Mouse (Mus musculus) stomach, embryonic 15.5 days (tissue): ENCODE results near the gene Als2cr12. TPM values are rescaled to one million over a fixed set of nuclear protein-coding genes. Genes with fewer than 3 reads are reported as not detected.

Experiments used
- ATAC-seq: fragments of 200-750 bp; cut with Nextera tagmentation; 2 replicates; pipeline ENCODE4 v1.8.0; 2017; ENCODE audit warnings: low read depth, moderate number of reproducible peaks, moderate TSS enrichment; ENCODE audit not compliant: insufficient read depth, low FRiP score
- H3K27ac ChIP-seq: fragments of 300-500 bp; sonication (generic); 2 replicates; pipeline ENCODE4 v1.5.1; 2015; ENCODE audit warnings: mild to moderate bottlenecking, inconsistent platforms
- H3K27me3 ChIP-seq: fragments of 300-500 bp; sonication (generic); replicated peaks from 2 replicates; pipeline ENCODE4 v1.6.1; 2015; ENCODE audit warnings: inconsistent platforms
- H3K36me3 ChIP-seq: fragments of 300-500 bp; sonication (generic); 2 replicates; pipeline ENCODE4 v1.6.1; 2015; ENCODE audit warnings: inconsistent platforms
- H3K4me1 ChIP-seq: fragments of 300-500 bp; sonication (generic); 2 replicates; pipeline ENCODE4 v1.6.1; 2015; ENCODE audit warnings: inconsistent platforms
- H3K4me2 ChIP-seq: fragments of 300-500 bp; sonication (generic); 2 replicates; pipeline ENCODE4 v1.6.1; 2015; ENCODE audit warnings: mild to moderate bottlenecking, inconsistent platforms
- H3K4me3 ChIP-seq: fragments of 300-500 bp; sonication (generic); replicated peaks from 2 replicates; pipeline ENCODE4 v1.5.1; 2015; ENCODE audit warnings: inconsistent platforms
- H3K9ac ChIP-seq: fragments of 300-500 bp; sonication (generic); 2 replicates; pipeline ENCODE4 v1.6.1; 2015; ENCODE audit warnings: inconsistent platforms
- H3K9me3 ChIP-seq: fragments of 300-500 bp; sonication (generic); 2 replicates; pipeline ENCODE4 v1.6.1; 2016; ENCODE audit warnings: inconsistent platforms
- WGBS: fragments of 180-500 bp; shearing (Covaris S2); methylation state at CpG from one replicate; pipeline ENCODE4 v1.1.7; 2015; 5-methylcytosine and 5-hydroxymethylcytosine counted together
- polyA plus RNA-seq: library from polyadenylated mRNA; unstranded; fragments of >200 nt; fragmentation: Nextera tagmentation; extraction: Ambion mirVana; gene quantifications from 2 replicates; pipeline ENCODE4 v1.2.1, GENCODE M21; 2015

The Als2cr12 gene
- polyA plus RNA-seq, 1 experiment from 2014 or later = 0.18 TPM

DNA sequence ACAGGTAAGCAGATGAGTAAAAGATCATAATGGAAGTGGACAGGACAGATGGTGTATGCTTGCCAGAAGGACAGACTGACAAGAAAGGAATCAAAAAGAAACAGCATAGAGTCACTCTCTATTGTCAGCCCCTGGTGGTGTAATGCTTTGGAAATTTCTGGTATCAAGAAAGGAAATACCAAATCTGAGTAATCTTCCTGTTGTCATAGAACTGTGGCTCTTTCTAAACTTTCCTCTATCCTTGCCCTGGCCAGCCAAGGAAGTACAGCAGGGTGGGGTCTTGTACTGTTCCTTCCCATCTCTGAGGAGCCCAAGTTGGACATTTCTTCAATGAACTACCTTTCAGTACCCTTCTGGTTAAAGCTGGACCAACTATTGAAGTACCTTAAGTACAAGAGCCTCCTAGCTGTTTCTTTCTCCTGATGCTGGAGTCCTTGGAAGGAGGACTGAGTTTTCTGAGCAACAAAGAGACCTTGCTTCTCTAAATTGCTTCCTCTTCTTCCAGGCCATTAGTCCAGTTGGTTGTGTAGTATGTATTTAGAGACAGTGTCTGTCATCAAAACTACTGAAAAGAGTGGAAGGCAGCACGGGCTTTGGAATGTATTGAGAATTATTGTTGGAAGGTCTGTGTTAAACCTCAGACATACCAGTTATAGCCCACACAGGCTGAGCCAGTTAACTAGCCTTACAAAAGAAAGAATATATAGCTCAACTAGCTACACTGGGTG lies 31.4 kb upstream of the Als2cr12 start:
- no peak overlapping the region for H3K4me2 ChIP-seq
- H3K27me3 ChIP-seq = no peaks in the 10 kb centered on the region
- H3K27ac ChIP-seq = no peak overlapping the region
- 88% methylated on average over 1 of the region's 1 CpGs for WGBS
- H3K9ac ChIP-seq = no peak overlapping the region
- H3K36me3 ChIP-seq = peaks cover 25% of the 10 kb centered on the region
- H3K4me1 ChIP-seq = no peaks in the 10 kb centered on the region; the same call in 1 of the 2 replicates
- no peaks in the 10 kb centered on the region for H3K9me3 ChIP-seq
- no peak for ATAC-seq
- no peak overlapping the region for H3K4me3 ChIP-seq

DNA sequence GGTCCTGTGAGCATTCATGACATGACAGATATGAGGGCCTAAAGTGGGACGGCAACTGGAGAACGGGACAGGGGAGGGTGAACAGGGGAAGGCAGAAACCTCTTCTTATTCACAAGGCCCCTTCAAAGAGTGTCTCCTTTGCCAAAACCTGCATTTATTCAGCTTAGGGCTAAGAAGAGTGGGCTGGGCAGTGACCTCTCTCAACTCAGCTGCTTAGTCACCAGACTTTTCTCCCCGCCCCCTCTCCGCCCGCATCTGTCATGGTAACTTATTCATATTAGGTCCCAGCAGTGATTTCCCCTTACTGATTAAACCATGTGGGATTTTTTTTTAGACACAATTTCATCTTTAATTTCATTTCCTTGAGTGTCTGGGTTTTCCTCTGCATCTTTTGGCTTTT lies 30.0 kb upstream of the Als2cr12 start:
- Histone ChIP-seq H3K36me3 (peaks cover 20% of the 10 kb centered on the region), H3K27ac (no peak overlapping the region), H3K4me2 (no peak overlapping the region), H3K4me3 (no peak overlapping the region), H3K4me1 (no peaks in the 10 kb centered on the region; the same call in 1 of the 2 replicates), H3K27me3 (no peaks in the 10 kb centered on the region), H3K9me3 (no peaks in the 10 kb centered on the region), H3K9ac (no peak overlapping the region)
- ATAC-seq = no peak
- 85% methylated on average over 5 of the region's 5 CpGs for WGBS

DNA sequence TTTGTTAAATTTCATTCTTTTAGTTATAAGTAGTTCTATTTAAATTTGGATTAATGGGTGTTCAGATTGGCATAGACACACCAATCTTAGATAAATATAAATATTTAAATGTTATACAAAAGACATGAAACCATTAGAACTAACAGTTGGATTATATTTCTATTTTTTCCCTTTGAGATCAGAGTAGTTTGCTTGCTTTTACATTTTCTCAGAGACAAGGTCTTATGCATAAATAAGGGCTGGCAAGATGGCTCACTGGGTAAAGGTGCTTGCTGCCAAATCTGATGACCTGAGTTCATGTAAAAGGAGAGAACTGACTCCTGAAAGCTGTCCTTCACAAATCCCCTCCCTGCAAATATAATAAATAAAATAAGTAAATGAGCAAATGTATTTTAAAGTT lies 29.3 kb upstream of the Als2cr12 start:
- ATAC-seq = no peak
- Histone ChIP-seq H3K4me3 (no peak overlapping the region), H3K9ac (no peak overlapping the region), H3K4me2 (no peak overlapping the region), H3K4me1 (no peaks in the 10 kb centered on the region; the same call in 1 of the 2 replicates), H3K9me3 (no peaks in the 10 kb centered on the region), H3K27me3 (no peaks in the 10 kb centered on the region), H3K36me3 (peaks cover 18% of the 10 kb centered on the region), H3K27ac (no peak overlapping the region)

DNA sequence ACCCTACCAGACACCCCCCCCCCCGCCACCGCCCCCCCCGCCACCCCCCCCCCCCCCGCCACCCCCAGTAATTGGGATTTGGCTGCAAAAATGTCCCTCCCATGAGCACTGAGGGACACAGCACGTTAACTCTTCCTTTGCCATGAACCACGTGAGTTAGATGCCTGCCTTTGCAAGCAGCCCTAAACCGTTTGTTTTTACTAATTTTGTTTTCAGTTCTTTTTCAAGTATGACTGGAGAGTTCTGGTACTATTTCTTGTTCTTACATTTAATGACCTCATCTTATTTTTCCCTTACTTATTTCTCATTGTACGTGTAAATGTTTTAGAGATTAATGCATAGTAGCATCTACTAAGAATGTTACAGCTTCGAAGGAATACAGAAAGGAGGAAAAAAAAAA lies 28.7 kb upstream of the Als2cr12 start:
- no peaks in the 10 kb centered on the region for H3K9me3 ChIP-seq
- H3K27ac ChIP-seq = no peak overlapping the region
- H3K27me3 ChIP-seq = no peaks in the 10 kb centered on the region
- H3K36me3 ChIP-seq = peaks cover 16% of the 10 kb centered on the region
- H3K4me3 ChIP-seq = no peak overlapping the region
- no peak overlapping the region for H3K9ac ChIP-seq
- WGBS = 37% methylated on average over 9 of the region's 9 CpGs
- no peak for ATAC-seq
- no peaks in the 10 kb centered on the region; the same call in 1 of the 2 replicates for H3K4me1 ChIP-seq
- H3K4me2 ChIP-seq = no peak overlapping the region

DNA sequence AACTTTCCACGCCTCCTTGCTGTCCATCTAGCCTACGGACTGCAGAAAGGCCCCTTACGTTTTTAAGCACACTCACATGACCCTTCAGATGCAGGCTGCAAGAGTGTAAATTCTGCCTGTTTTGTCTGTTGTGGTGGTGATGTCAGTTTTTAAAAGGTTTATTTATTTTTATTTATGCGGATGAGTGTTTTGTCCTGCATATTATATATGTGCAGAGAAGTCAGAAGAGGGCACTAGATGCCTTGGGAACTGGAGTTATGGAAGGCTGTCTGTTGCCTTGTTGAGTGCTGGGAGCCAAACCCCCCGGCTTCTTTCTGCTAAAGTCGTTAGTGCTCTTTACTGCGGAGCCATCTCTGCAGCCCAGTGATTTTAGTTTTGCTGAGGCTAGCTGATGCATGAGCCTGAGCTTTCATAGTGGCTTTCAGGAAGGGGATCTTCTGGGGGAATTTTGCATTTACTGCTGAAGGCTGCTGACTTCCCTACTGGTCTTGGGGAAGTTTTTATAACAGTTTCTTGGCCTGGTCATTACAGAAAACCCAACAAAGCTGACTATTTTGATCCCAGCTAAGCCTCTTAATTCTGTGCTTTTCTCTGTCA lies 28.1 kb upstream of the Als2cr12 start:
- no peaks in the 10 kb centered on the region; the same call in 1 of the 2 replicates for H3K4me1 ChIP-seq
- 69% methylated on average over 7 of the region's 7 CpGs for WGBS
- H3K9me3 ChIP-seq = no peaks in the 10 kb centered on the region
- no peak overlapping the region for H3K9ac ChIP-seq
- H3K4me3 ChIP-seq = no peak overlapping the region
- H3K27me3 ChIP-seq = no peaks in the 10 kb centered on the region
- ATAC-seq = no peak
- peak overlapping the region; percentile 26; the same call in 1 of the 2 replicates for H3K27ac ChIP-seq
- no peak overlapping the region for H3K4me2 ChIP-seq
- H3K36me3 ChIP-seq = peaks cover 11% of the 10 kb centered on the region; the same call in 1 of the 2 replicates

DNA sequence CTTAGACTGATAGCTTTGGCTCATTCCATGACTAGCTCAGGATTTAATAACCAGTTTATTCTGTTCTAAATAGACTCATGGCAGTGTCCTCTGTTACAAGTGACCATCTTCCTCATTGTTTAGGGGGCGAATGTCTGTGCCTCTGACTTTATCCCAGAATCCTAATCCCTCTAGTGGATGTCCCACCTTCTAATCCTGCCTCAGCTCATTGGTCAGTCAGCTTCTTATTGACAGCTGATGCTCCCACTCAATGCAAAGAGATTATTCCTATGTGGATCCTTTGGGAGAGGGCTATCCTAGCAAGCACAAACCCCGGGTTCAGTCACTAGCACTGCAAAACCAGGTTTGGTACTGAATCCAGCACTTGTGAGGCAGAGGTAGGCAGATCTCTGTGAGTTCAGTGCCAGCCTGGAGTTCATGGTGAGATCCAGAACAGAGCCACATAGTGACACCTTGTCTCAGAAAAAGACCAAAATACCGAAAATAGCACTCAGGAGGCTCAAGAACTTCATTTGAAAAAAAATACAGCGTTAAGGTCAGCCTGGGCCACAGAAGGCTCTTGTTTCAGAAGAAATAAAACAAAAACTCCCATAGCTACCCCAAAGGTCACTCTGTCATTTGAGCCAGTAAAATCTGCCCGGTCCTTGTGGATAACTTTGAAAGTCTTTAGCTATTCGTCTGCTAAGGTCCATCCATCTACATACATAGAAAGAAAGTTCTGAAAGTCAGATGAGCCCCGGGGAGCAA lies 27.4 kb upstream of the Als2cr12 start:
- 70% methylated on average over 7 of the region's 7 CpGs for WGBS
- Histone ChIP-seq H3K9ac (no peak overlapping the region), H3K9me3 (no peaks in the 10 kb centered on the region), H3K4me3 (no peak overlapping the region), H3K27me3 (no peaks in the 10 kb centered on the region), H3K4me2 (no peak overlapping the region), H3K4me1 (no peaks in the 10 kb centered on the region; the same call in 1 of the 2 replicates), H3K27ac (no peak overlapping the region), H3K36me3 (peaks cover 6% of the 10 kb centered on the region; the same call in 1 of the 2 replicates)
- no peak for ATAC-seq

DNA sequence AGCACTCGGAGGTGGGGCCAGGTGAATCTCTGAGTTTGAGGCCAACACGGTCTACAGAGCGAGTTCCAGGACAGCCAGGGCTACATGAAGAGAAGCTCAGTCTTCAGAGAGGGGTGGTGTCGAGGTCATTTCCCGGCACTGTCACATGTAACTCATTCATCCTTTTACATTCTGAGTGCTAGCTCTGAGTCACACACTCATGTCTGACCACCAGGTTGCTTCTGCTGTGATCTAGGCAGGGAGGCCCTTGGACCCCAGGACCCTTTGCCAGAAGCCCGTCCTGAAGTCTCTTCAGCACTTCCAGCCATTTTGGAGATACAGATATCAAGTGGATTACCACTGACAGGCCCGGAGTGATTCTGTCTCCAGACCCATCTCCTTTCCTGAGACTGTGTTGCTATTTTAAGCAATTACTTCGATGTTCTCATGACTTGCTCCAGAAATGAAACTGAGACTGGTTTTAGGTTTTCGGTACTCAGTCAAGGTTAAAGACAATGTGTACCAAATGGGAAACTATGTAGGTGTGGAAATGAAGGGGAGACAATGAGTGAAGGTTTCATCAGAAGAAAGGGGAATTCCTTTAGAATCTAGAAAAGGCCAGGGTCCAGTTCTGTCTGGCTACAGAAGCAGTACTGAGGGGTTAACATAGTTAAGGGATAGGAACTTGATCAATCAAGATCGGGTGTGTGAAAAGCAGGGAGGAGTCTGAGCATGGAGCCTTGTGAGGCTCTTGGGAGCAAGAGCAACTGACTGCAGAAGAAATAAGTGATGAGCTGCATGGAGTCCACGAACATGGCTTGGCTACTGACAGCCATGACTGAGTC lies 26.5 kb upstream of the Als2cr12 start:
- H3K9ac ChIP-seq = no peak overlapping the region
- H3K27ac ChIP-seq = no peak overlapping the region
- WGBS = 78% methylated on average over 11 of the region's 11 CpGs
- no peak for ATAC-seq
- no peaks in the 10 kb centered on the region for H3K27me3 ChIP-seq
- peaks cover 6% of the 10 kb centered on the region; the same call in 1 of the 2 replicates for H3K36me3 ChIP-seq
- H3K9me3 ChIP-seq = no peaks in the 10 kb centered on the region
- H3K4me3 ChIP-seq = no peak overlapping the region
- H3K4me1 ChIP-seq = no peaks in the 10 kb centered on the region; the same call in 1 of the 2 replicates
- no peak overlapping the region for H3K4me2 ChIP-seq

DNA sequence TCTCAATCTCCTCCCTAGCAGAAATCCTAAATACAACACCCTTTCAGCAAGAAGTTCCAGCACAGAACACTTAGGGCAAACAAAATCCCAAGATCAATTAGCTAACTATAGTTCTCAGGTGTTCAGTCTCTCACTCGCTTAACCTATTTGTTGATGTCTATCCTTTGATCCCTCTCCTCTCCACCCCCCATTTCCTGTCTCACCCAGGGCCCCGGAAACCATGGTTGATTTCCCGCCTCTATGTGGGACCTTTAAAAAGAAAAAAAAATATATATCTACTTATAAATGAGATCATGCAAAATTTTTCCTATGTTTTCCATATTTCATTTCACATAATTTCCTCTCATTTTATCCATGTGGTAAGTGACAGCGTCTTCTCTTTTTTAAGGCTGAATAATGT lies 25.2 kb upstream of the Als2cr12 start:
- H3K4me1 ChIP-seq = no peaks in the 10 kb centered on the region; the same call in 1 of the 2 replicates
- no peaks in the 10 kb centered on the region for H3K27me3 ChIP-seq
- H3K27ac ChIP-seq = no peak overlapping the region
- H3K4me3 ChIP-seq = no peak overlapping the region
- H3K36me3 ChIP-seq = peaks cover 8% of the 10 kb centered on the region; the same call in 1 of the 2 replicates
- H3K4me2 ChIP-seq = no peak overlapping the region
- ATAC-seq = no peak
- H3K9me3 ChIP-seq = no peaks in the 10 kb centered on the region
- H3K9ac ChIP-seq = no peak overlapping the region
- WGBS = 70% methylated on average over 4 of the region's 4 CpGs

DNA sequence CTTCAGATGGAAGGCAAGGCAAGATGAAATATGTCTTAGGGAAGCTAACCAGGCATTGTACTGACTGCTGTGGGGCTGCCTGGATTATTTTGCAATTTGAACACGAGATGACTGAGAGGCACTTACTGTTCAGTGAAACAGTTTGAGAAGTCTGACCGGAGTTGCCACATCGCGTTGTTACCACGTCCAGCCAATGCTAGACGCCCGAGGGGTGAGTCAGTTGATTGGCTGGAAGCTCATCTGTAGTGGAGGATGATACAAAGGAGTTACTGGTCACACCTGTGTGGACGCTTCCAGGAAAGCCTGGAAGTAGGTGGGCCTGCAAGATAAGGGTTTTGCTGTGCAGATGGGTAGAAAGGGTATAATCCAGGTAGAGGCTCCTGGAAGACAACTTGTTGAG lies 24.3 kb upstream of the Als2cr12 start:
- no peak overlapping the region for H3K4me2 ChIP-seq
- H3K4me3 ChIP-seq = no peak overlapping the region
- H3K27me3 ChIP-seq = no peaks in the 10 kb centered on the region
- no peaks in the 10 kb centered on the region for H3K9me3 ChIP-seq
- ATAC-seq = no peak
- peaks cover 11% of the 10 kb centered on the region for H3K36me3 ChIP-seq
- no peaks in the 10 kb centered on the region; the same call in 1 of the 2 replicates for H3K4me1 ChIP-seq
- H3K9ac ChIP-seq = no peak overlapping the region
- H3K27ac ChIP-seq = no peak overlapping the region
- WGBS = 80% methylated on average over 8 of the region's 8 CpGs

DNA sequence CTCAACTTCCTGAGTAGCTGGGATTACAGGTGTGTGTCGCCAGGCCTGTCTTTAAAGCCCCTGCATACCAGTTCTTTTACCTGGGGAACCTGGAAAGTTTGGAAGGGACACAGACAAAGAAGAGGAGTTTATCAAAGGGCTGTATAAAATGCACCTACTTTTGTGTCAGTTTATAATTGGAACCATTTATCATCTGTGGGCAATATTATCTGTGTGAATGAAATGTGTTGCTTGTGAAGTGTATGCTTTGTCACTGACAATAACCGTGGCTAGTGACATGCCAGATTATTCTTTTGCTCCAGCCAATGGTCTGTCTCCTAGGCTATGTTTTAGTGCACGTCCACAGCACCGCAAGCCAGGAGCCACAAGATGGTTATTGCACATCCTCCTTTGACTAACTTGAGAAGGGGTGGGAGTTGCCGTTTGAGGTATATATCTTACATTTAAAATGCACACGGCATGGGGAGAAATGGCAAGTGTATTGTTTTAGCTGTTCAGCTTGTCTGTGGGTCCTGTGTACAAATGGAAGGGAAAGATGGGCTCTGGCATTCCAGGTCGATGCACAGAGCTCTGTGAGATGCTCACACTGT lies 23.7 kb upstream of the Als2cr12 start:
- WGBS = 81% methylated on average over 7 of the region's 7 CpGs
- no peak for ATAC-seq
- Histone ChIP-seq H3K36me3 (peaks cover 11% of the 10 kb centered on the region), H3K9ac (no peak overlapping the region), H3K27ac (no peak overlapping the region), H3K27me3 (no peaks in the 10 kb centered on the region), H3K4me3 (no peak overlapping the region), H3K9me3 (no peaks in the 10 kb centered on the region), H3K4me1 (no peaks in the 10 kb centered on the region; the same call in 1 of the 2 replicates), H3K4me2 (no peak overlapping the region)

DNA sequence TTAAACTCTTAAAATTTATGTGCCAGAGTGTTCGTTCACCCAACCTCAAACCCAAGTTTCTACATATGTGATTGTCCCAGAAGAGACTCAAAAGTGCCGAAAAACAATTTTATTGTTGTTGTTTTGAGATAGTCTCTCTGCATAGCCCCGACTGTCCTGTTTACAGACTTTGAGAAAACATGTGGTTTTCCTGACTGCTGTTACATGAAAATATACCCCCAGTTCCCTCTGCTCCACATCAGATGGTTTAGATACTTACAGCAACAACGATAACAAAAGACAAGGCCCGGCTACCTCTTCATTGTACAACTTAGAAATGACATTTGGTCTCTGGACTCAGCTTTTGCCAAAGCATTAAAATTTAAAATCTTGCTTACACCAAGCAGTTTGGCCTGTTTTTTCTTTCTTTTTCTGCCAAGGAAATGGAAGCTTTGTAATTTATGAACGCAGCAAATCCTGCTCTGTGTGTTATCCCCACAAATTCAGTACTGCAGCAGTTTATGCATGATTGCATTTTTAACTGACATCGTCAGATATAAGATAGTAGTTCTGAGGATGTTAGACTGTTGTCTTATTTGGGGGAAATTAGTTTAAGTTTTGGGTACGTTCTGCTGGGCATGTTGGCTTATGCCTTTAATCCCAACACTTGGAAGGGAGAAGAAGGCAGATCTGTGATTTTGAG lies 21.9 kb upstream of the Als2cr12 start:
- Histone ChIP-seq H3K9me3 (no peaks in the 10 kb centered on the region), H3K27ac (no peak overlapping the region), H3K4me2 (no peak overlapping the region), H3K36me3 (peaks cover 11% of the 10 kb centered on the region), H3K4me3 (no peak overlapping the region), H3K27me3 (no peaks in the 10 kb centered on the region), H3K4me1 (0 out of 2 replicates have a peak, but pooled peaks cover 4% of the 10 kb centered on the region), H3K9ac (no peak overlapping the region)
- ATAC-seq = no peak
- 89% methylated on average over 8 of the region's 8 CpGs for WGBS
